Mouse (Mus musculus) heart, postnatal 0 days (tissue): ENCODE data around the gene Palm2.

Source experiments
- CTCF ChIP-seq: IDR thresholded peaks from 2 replicates; pipeline ENCODE4 v1.5.1; 2016; ENCODE audit warnings: antibody characterized with exemption, control low read depth, low read depth
- EP300 ChIP-seq: IDR thresholded peaks from 2 replicates; pipeline ENCODE4 v1.6.1; 2016; ENCODE audit warnings: antibody characterized with exemption, low read depth

GRCm38 (mm10) chr4:57660470-57660869 is 226.4 kb downstream of the Palm2 start:
- TF ChIP-seq CTCF, result no peak
- no peak for TF ChIP-seq EP300
